Comparison of ENCODE assay signal across 9 mouse cellular contexts in genomic region chr13:81656091-81656850, GRCm38 (mm10). TPM values are rescaled to one million over a fixed set of nuclear protein-coding genes. Genes with fewer than 3 reads are reported as not detected.
DNase-seq lines count a peak whose midpoint lies in the region; ATAC-seq and TF ChIP-seq lines count a peak whose summit lies in the region.
"Had no signal": no experiment of that assay in that cellular context is flagged by ENCODE, and none has a peak within 500 bp of the region (broad histone marks: within the 10 kb centered on the region; RNA-seq: fewer than 3 reads in every experiment).

No protein-coding gene starts in this region.

- ATAC-seq in forebrain, embryonic 13.5 days, result no peak
- no peak for ATAC-seq in liver, embryonic 13.5 days (ENCODE audit: low read depth)
- no peak for ATAC-seq in stomach, embryonic 15.5 days (ENCODE audit: insufficient read depth, low FRiP score, low read depth)
- ATAC-seq in granulocyte monocyte progenitor cell, adult 5-6 weeks (replicated peaks; ENCODE audit: poor library complexity, severe bottlenecking), result no peak

- TF ChIP-seq CTCF in testis, adult 2 months (IDR thresholded peaks at IDR 0.05; ENCODE audit: control insufficient read depth, insufficient read depth, insufficient replicate concordance, low read depth, low read length), result no peak

- H3K9me3 ChIP-seq in forebrain, embryonic 13.5 days (replicated peaks), result no peaks in the 10 kb centered on the region
- no peaks in the 10 kb centered on the region for H3K9me3 ChIP-seq in liver, embryonic 13.5 days (replicated peaks)
- H3K9me3 ChIP-seq in stomach, embryonic 15.5 days, result no peaks in the 10 kb centered on the region

- no peak for DNase-seq in testis, postnatal 14 days (ENCODE audit: low spot score)
- DNase-seq in liver, embryonic 13.5 days, result no peak
- DNase-seq in urinary bladder, postnatal 36 days (ENCODE audit: low spot score in 2 of 2), result no peak
- DNase-seq in gastrocnemius, postnatal 25 days, result no peak

- H3K4me2 ChIP-seq in forebrain, embryonic 13.5 days, result peak overlapping the region; percentile 79
- H3K4me2 ChIP-seq in liver, embryonic 13.5 days, result peak overlapping the region; percentile 81
- H3K4me2 ChIP-seq in stomach, embryonic 15.5 days, result peak overlapping the region; percentile 72; the same call in 1 of the 2 replicates

- H3K36me3 ChIP-seq in testis, adult 2 months (ENCODE audit: control insufficient read depth, insufficient read depth, low read length), result no peaks in the 10 kb centered on the region
- H3K36me3 ChIP-seq in forebrain, embryonic 13.5 days (ENCODE audit: poor library complexity, severe bottlenecking), result no peaks in the 10 kb centered on the region
- 0 out of 2 replicates have a peak, but pooled peaks cover 7% of the 10 kb centered on the region for H3K36me3 ChIP-seq in liver, embryonic 13.5 days
- no peaks in the 10 kb centered on the region for H3K36me3 ChIP-seq in stomach, embryonic 15.5 days

- H3K4me3 ChIP-seq in testis, adult 2 months (ENCODE audit: control insufficient read depth, low read depth, low read length), result no peak overlapping the region
- 0 out of 2 replicates have a peak overlapping the region, but pooled peaks have one; percentile 76 for H3K4me3 ChIP-seq in forebrain, embryonic 13.5 days
- H3K4me3 ChIP-seq in liver, embryonic 13.5 days (replicated peaks), result peak overlapping the region; percentile 89
- no peak overlapping the region for H3K4me3 ChIP-seq in stomach, embryonic 15.5 days (replicated peaks)

- no peaks in the 10 kb centered on the region for H3K27me3 ChIP-seq in testis, adult 2 months (ENCODE audit: control insufficient read depth, insufficient read depth, low read length)
- H3K27me3 ChIP-seq in forebrain, embryonic 13.5 days, result no peaks in the 10 kb centered on the region
- H3K27me3 ChIP-seq in liver, embryonic 13.5 days, result no peaks in the 10 kb centered on the region
- no peaks in the 10 kb centered on the region for H3K27me3 ChIP-seq in stomach, embryonic 15.5 days (replicated peaks)

- peak overlapping the region; percentile 0; the same call in 1 of the 2 replicates for H3K27ac ChIP-seq in testis, adult 2 months (ENCODE audit: control insufficient read depth, insufficient read depth, low read depth, low read length)
- H3K27ac ChIP-seq in forebrain, embryonic 13.5 days, result peak overlapping the region; percentile 75
- peak overlapping the region; percentile 94 for H3K27ac ChIP-seq in liver, embryonic 13.5 days
- no peak overlapping the region; the same call in 1 of the 2 replicates for H3K27ac ChIP-seq in stomach, embryonic 15.5 days

- H3K9ac ChIP-seq in forebrain, embryonic 13.5 days, result no peak overlapping the region
- H3K9ac ChIP-seq in liver, embryonic 13.5 days, result peak overlapping the region; percentile 78
- H3K9ac ChIP-seq in stomach, embryonic 15.5 days, result no peak overlapping the region

- 3% methylated on average over 14 of the region's 14 CpGs for WGBS in forebrain, embryonic 13.5 days
- 64% methylated on average over 14 of the region's 14 CpGs for WGBS in liver, embryonic 13.5 days (ENCODE audit: insufficient replicate concordance)
- 22% methylated on average over 14 of the region's 14 CpGs for WGBS in stomach, embryonic 15.5 days

- peaks cover 5% of the 10 kb centered on the region for H3K4me1 ChIP-seq in testis, adult 2 months (ENCODE audit: control insufficient read depth, insufficient read depth, low read length)
- peaks cover 20% of the 10 kb centered on the region for H3K4me1 ChIP-seq in forebrain, embryonic 13.5 days
- peaks cover 43% of the 10 kb centered on the region for H3K4me1 ChIP-seq in liver, embryonic 13.5 days (replicated peaks)
- no peaks in the 10 kb centered on the region; the same call in 1 of the 2 replicates for H3K4me1 ChIP-seq in stomach, embryonic 15.5 days

- no peak for TF ChIP-seq POLR2A in testis, adult 2 months (IDR thresholded peaks at IDR 0.05; ENCODE audit: control insufficient read depth, low read depth, low read length)

RNA-seq across cellular contexts. Expression of gene Lysmd3, which starts 1.2 kb away (rescaled TPM):
- polyA plus RNA-seq in testis, adult 2 months (2012; rRNA removed), result 3.1 and 3.3 TPM in 2 replicates
- 20.7 and 22.0 TPM in 2 replicates for polyA plus RNA-seq in forebrain, embryonic 13.5 days (2015; fragmentation: Nextera tagmentation; extraction: Ambion mirVana)
- 14.5 and 21.0 TPM in 2 replicates for polyA plus RNA-seq in liver, embryonic 13.5 days (2015; fragmentation: Nextera tagmentation; extraction: Ambion mirVana)
- polyA plus RNA-seq in stomach, embryonic 15.5 days (2015; fragmentation: Nextera tagmentation; extraction: Ambion mirVana), result 22.8 and 23.6 TPM in 2 replicates
- total RNA-seq in granulocyte monocyte progenitor cell, adult 5-6 weeks (2014; fragmentation: Nextera tagmentation), result 9.4 and 12.0 TPM in 2 replicates
- 28.1 and 37.1 TPM in 2 replicates for total RNA-seq in granulocyte monocyte progenitor cell, adult 5-6 weeks (2017)
- 1 to 10 TPM; 6.1 to 9.8 TPM for total RNA-seq in gastrocnemius, postnatal 25 days (2021)

RNA-seq across cellular contexts. Expression of gene Adgrv1, which starts 23.3 kb away (rescaled TPM):
- 5.8 and 6.7 TPM in 2 replicates for polyA plus RNA-seq in testis, adult 2 months (2012; rRNA removed)
- 31.3 and 36.8 TPM in 2 replicates for polyA plus RNA-seq in forebrain, embryonic 13.5 days (2015; fragmentation: Nextera tagmentation; extraction: Ambion mirVana)
- 0.13 and 0.16 TPM in 2 replicates for polyA plus RNA-seq in liver, embryonic 13.5 days (2015; fragmentation: Nextera tagmentation; extraction: Ambion mirVana)
- polyA plus RNA-seq in stomach, embryonic 15.5 days (2015; fragmentation: Nextera tagmentation; extraction: Ambion mirVana), result 1.1 and 1.4 TPM in 2 replicates
- not detected in 2 replicates for total RNA-seq in granulocyte monocyte progenitor cell, adult 5-6 weeks (2014; fragmentation: Nextera tagmentation)
- total RNA-seq in granulocyte monocyte progenitor cell, adult 5-6 weeks (2017), result not detected in 2 replicates
- under 1 TPM in 1 of 2 experiments, not detected in 1; 0.19 TPM for total RNA-seq in gastrocnemius, postnatal 25 days (2021)
- polyA plus RNA-seq: macrophage had no signal

RNA-seq across cellular contexts. Expression of gene Polr3g, which starts 54.5 kb away (rescaled TPM):
- 4.5 and 7.7 TPM in 2 replicates for polyA plus RNA-seq in testis, adult 2 months (2012; rRNA removed)
- polyA plus RNA-seq in forebrain, embryonic 13.5 days (2015; fragmentation: Nextera tagmentation; extraction: Ambion mirVana), result 6.5 and 7.7 TPM in 2 replicates
- polyA plus RNA-seq in liver, embryonic 13.5 days (2015; fragmentation: Nextera tagmentation; extraction: Ambion mirVana), result 13.6 and 14.6 TPM in 2 replicates
- 14.4 and 17.1 TPM in 2 replicates for polyA plus RNA-seq in stomach, embryonic 15.5 days (2015; fragmentation: Nextera tagmentation; extraction: Ambion mirVana)
- total RNA-seq in granulocyte monocyte progenitor cell, adult 5-6 weeks (2014; fragmentation: Nextera tagmentation), result 19.8 and 21.8 TPM in 2 replicates
- 22.9 and 29.7 TPM in 2 replicates for total RNA-seq in granulocyte monocyte progenitor cell, adult 5-6 weeks (2017)
- 1 to 10 TPM; 1.4 TPM for total RNA-seq in gastrocnemius, postnatal 25 days (2021)

RNA-seq across cellular contexts. Expression of gene Mblac2, which starts 54.9 kb away (rescaled TPM):
- polyA plus RNA-seq in testis, adult 2 months (2012; rRNA removed), result 3.1 and 3.3 TPM in 2 replicates
- polyA plus RNA-seq in forebrain, embryonic 13.5 days (2015; fragmentation: Nextera tagmentation; extraction: Ambion mirVana), result 13.2 and 18.1 TPM in 2 replicates
- 3.3 and 3.6 TPM in 2 replicates for polyA plus RNA-seq in liver, embryonic 13.5 days (2015; fragmentation: Nextera tagmentation; extraction: Ambion mirVana)
- 8.5 and 9.2 TPM in 2 replicates for polyA plus RNA-seq in stomach, embryonic 15.5 days (2015; fragmentation: Nextera tagmentation; extraction: Ambion mirVana)
- 3.3 and 5.9 TPM in 2 replicates for total RNA-seq in granulocyte monocyte progenitor cell, adult 5-6 weeks (2014; fragmentation: Nextera tagmentation)
- total RNA-seq in granulocyte monocyte progenitor cell, adult 5-6 weeks (2017), result 2.9 and 3.0 TPM in 2 replicates
- total RNA-seq in gastrocnemius, postnatal 25 days (2021), result 1 to 10 TPM; 1.5 to 2.1 TPM

Comparison
In these comparisons a context has a peak if more than half of its experiments do, and no peak if none do; other contexts are left out.
1. H3K4me3 ChIP-seq: peak in forebrain, embryonic 13.5 days (single experiment) and liver, embryonic 13.5 days (single experiment); none in testis, adult 2 months (single experiment) and stomach, embryonic 15.5 days (single experiment).
2. Peak in every context shown above with its lines, with median percentiles within 50 percentile points of each other: H3K4me2 ChIP-seq.